Mouse (Mus musculus): ENCODE measurements at regions not wholly inside any gene's neighbourhood (a gene's known extent, or its start where the extent isn't known, plus 50 kb on each side); places are given as distances from the start of the nearest gene placed in this dataset.

DNA sequence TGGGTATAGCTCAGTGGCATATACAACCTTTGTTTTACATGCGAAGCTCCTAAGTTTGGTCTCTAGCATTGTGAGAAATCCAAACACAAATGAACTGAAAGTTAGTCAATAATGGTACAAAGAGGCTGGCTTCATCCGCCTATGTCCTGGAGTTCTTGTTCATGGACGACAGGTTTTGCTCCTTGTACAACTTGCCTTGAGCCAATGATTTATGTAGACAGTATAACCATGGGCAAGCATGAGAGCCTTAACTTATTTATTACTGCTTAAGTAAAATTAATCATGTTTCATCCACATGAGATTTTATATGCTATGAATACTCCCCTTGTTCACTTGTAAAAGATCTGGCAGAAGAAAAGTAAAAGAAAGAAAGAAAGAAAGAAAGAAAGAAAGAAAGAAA lies 205.7 kb upstream of the Tet2 start:
- DNase-seq (ENCODE audit: low read depth, low spot score) = no peak

DNA sequence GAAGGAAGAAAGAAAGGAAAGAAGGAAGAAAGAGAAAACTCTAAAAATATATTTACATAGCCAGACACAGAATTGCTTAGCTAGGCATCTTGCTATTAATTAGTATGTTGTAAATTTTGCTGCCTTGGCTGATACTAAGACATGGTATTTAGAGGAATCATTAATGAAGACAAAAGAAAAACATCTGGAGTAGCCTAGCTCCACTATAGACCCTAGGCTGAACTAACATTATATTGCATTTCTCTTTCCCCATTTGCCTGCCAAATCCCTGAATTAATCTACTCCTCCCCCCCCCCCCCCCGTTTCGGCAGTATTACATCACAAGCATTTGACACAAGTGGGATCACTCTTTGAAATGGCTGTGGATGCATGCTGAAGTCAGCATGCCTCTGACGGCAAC lies 206.1 kb upstream of the Tet2 start:
- no peak for DNase-seq (ENCODE audit: low read depth, low spot score)

- no peak for DNase-seq (ENCODE audit: low read depth, low spot score)
These were observed 206.6 kb upstream of the Tet2 start for GRCm38 (mm10) chr3:133751565-133751964.

GRCm38 (mm10) chr3:133753041-133753440 lies 208.1 kb upstream of the Tet2 start:
- no peak for DNase-seq (ENCODE audit: low read depth, low spot score)

GRCm38 (mm10) chr3:133754006-133754910 lies 209.3 kb upstream of the Tet2 start:
- no peak for DNase-seq (ENCODE audit: low read depth, low spot score)

DNA sequence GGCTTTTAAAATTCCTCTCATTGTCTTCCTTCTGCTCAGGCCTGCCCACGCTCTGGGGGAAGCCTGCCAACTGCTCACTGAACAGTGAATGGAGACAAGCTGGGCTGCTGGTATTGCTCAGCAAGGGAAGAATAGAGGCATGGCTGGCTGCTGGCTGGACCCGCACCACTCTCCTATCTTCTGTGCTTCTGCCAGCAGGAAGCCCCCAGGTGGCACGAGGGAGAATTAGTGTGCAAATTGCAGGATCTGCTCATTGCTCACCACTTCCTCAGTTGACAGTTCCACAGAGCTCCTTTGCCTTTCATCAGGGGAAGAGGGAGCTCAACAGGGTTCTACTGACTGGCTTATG lies 209.9 kb upstream of the Tet2 start:
- no peak for DNase-seq (ENCODE audit: low read depth, low spot score)

DNA sequence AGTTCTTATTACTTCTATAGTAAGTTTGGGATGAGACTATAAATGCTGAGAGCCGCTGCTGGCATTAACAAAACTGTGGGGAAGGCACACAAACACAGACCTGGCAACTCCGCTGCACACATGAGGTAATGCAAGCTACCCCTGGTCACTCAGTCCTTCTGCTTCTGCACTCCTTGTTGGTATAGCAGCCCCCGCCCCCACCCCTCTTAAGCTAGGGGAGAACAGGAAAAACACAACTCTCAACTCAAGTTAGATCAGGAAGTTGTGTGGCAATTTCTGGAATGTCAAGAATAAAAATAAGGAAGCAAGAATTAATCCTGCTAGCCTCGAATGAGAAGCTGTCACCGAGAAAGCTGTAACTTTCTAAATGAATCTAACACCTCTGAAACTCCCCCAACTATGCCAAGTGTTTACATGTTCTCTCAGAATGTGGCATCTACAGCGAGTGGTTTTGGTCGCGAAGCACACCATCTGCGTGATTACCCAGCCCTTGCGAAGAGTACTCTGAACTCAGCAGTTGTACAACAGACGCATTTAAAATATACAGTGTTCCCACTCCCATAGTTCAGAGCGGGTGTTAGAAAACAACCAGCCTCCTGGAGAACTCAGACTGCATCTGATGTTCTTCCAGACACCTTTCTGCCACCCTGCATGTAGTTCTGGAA lies 212.9 kb upstream of the Tet2 start:
- DNase-seq (ENCODE audit: low read depth, low spot score) = no peak

DNA sequence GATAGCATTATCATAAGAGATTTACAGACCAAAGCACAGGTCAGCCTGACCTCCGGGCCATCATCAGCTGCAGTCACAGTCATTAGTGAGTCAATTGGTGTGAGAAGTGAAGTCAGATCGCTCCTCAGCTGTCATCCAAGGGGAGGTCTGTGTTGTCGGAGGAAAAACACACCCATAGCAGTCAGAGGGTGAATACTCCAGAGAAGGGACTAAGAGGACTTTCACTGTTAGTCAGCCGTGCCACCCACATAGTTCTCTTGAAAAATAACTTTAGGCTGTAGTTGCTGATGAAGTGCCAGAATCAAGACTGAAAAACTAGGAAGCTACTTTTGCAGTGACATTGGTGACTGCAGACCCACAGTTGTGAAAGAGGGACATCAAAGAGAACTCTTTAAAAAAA lies 213.5 kb upstream of the Tet2 start:
- DNase-seq (ENCODE audit: low read depth, low spot score) = no peak

DNA sequence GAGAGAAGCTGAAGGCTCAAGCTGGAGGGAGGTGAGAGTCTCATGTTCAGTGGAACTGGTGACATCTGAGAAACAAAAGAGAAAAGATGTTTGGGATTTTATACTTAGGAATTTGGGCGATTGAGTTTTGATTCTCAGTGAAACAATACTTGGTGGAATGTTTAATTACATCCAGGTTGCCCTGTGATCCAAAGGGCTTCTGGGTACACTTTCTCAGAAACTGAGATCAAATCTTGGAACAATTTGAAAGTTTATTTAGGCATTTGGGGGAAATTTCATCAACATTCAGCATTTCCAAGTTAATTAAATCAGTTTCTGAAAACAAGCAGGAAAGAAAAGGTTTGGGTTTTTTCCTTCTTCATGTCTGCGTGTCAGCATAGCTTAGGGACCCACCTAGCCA lies 214.7 kb upstream of the Tet2 start:
- DNase-seq (ENCODE audit: low read depth, low spot score) = no peak

GRCm38 (mm10) chr3:133760221-133760620 lies 215.3 kb upstream of the Tet2 start:
- no peak for DNase-seq (ENCODE audit: low read depth, low spot score)

DNA sequence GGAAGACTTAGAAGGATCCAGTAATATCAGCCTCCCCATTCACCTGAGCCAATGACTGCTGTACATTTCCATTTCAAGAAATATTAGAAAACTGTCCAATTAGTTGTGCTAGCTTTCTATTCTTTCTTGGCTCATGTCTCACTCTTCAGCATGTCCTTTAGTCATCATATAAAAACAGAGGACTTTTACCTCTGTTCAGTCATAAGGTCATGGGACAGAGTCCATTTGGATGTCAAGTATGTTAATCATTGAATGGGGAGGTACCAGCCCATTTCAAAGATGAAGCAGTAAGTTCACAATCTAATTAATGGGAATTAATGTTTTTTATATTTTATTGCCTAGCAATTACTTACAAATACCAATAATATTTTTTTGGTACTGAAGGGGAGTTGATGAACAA lies 218.8 kb upstream of the Tet2 start:
- DNase-seq (ENCODE audit: low read depth, low spot score) = no peak

DNA sequence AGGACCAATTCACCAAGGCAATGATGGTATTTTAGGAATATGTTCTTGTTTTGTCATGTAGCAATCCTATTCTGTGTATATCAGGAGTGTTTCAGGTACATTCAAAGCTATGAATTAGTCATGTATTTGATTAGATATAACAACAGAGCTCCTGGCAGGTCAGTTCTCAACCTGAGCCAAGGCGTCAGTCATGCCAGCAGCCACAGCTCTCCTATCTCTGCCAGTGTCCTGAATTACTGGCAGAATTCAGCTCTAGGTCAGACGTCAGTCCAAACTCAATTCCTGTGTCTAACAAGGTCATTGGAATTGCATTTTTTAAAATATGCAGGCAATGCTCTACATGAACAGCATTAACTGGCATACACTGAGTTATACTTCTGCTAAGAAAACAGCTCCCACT lies 228.6 kb upstream of the Tet2 start:
- no peak for DNase-seq (ENCODE audit: low read depth, low spot score)

DNA sequence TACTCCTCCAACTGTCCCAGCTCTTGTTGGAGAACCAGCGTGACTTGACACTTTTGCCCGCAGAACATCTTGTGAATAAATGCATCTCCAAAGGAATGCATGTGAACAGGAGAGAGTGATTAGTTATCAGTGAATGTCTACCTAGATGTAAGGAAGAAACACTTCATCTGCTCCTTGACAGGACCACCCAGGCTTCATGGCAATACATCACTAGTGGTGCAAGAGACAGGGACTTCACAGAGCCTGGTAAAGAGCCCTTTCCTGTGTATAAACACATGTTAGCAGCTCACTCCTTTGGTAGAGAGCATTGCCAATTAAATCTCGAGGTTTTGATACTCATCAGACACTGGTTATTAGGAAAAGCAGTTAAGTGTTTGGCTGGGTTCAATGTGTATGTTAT lies 229.3 kb upstream of the Tet2 start:
- DNase-seq (ENCODE audit: low read depth, low spot score) = no peak

DNA sequence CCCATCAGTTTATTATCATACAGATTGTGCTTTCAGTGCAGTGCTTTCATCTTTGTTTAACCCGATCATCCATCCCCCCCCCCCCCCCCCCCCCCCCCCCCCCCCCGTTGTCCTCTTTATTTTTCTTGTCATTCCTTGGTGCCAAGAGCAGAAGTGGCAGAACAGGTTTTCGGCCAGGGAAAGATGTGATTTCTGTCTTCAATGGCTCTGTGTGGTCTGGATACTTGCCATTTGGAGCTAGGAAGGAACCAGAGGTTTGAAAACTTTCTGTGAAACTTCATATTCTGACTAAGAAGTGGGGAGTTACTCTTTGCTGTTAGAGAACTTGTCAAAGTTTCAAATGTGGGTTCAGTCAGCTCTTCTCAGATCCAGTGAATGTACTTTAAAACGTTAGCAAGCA lies 231.1 kb upstream of the Tet2 start:
- no peak for DNase-seq (ENCODE audit: low read depth, low spot score)

GRCm38 (mm10) chr3:133779161-133779789 lies 234.3 kb upstream of the Tet2 start:
- no peak for DNase-seq (ENCODE audit: low read depth, low spot score)

DNA sequence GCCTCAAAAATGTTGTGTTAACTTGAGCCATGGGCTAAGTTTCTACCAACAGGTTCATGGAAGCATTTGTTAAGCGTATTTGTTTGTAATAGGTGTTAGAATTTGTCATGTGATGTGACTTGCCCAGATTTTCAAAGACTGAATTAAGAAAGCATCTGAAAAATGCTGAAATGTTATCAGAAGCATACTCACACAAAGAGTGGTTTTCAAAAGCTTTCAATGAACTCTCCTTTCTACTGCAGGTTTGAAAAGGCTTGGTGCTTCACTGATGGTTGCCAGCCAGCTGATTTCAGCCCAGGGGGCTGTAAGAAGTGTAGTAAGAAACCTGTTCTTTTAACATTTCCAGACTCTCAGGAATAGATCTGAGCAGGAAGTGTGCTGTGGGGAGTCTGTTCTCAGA lies 238.1 kb upstream of the Tet2 start:
- no peak for DNase-seq (ENCODE audit: low read depth, low spot score)

GRCm38 (mm10) chr3:133791361-133791760 lies 246.4 kb upstream of the Tet2 start:
- DNase-seq (ENCODE audit: low read depth, low spot score) = no peak

DNA sequence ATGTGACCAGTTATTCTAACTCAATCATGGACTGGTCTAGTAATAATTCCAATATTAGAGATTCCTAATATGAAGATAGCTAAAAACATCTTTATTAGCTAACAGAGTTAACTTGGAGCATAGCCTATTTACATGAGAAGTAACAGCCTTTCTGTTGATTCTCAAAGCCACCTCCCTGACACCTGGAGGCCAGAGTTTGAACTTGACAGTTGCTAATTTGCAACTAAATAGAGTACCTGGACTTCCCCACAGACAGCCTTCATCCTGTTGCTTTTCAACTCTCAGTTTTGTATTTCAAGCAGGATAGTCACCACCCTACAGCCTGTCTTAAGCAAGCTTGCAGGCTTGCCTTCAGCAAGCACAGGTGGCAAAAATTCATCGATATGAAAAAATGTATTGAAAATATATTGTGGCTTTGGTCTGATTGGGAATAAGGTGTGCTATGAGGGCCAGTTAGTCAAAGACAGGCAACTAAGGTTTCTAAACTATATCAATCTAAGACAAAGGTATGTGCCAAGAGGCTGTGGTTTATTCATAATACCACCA lies 264.1 kb upstream of the Tet2 start:
- DNase-seq (ENCODE audit: low read depth, low spot score) = no peak

- no peak for DNase-seq (ENCODE audit: low read depth, low spot score)
These were observed 274.2 kb upstream of the Tet2 start for GRCm38 (mm10) chr3:133818966-133819700.

DNA sequence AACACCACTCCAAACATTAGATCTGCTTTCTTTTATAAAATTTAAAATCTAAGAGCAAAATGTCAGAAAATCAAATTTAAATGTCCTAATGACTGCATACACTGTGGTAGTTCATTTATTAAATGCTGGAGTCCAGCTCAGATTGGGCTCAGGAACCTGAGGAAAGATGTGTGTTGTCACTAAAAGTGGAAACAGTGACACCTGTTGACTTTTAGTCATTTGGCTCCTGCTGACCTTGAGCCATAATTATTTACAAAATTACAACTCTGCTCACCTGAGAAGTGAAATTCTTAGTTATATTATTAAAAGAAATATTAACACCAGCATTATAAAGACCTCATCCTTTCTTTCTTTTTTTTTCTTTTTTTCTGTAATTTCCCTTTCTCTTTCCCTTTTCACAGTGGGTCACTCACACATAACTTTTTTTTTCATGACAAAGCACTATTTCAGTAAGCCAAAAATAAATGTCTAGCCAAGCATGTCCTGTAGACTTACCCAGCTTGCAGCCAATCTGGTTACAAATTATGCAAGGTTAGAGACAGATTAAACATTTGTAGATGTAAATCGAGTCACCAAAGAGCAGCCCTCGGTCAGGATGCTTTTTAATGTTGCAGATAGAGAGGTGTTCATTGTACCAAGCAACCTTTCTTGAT lies 288.9 kb upstream of the Tet2 start:
- DNase-seq (ENCODE audit: low read depth, low spot score) = no peak

- DNase-seq (ENCODE audit: low read depth, low spot score) = no peak
These were observed 289.5 kb upstream of the Tet2 start for GRCm38 (mm10) chr3:133834459-133834858.

Data from retina, adult 2 months (tissue).